Mouse (Mus musculus) induced T-regulatory cell, adult 2 months (primary cell): ENCODE measurements around the gene Ptpn1.
A peak's percentile ranks its signal among the peaks of the same experiment; 100 is the strongest.

Source experiments
- DNase-seq: peaks from one replicate; pipeline ENCODE4 v3.0.0-alpha.2; 2012; ENCODE audit warnings: low read depth

Gene Ptpn1

DNA sequence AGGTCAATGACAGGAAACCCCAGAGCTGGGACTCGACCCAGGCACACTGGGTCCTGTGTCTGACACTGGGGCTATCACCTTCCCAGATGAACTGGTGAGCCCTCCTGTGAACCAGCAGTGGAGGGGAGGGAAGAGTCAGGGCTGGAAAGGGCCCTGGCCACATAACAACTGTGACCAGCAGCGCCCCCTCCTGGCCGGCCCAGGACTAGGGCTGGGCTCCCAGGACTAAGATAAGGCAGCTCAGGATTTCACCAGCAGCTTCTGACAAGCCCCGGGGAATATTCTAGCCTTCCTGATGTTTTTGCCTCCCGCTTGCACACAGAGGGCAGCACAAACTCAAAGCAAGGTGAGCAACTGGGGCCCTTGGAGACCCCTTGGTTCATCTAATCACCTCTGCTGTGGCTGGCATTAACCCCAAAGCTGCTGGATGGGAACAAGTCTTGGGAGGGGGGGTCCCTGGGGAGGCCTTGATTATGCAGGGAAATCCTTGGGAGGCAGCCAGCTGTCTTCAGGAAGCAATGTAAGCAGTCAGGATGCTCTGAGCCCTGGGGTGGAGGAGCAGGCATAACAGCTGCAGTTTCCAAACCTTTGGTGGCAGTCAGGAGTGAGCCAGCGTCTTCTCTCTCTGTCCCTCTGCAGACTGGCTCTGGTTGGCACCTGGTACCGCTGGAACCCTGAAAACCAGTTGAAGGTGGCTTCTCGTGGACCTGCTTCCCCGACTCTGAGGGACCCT, 78.2 kb downstream of the Ptpn1 start, which contains the start of gene Ripor3:
Gene Ripor3 (minus strand): TSS at position 683 of the 733 bp plus-strand sequence.
- peak; percentile 79 for DNase-seq

DNA sequence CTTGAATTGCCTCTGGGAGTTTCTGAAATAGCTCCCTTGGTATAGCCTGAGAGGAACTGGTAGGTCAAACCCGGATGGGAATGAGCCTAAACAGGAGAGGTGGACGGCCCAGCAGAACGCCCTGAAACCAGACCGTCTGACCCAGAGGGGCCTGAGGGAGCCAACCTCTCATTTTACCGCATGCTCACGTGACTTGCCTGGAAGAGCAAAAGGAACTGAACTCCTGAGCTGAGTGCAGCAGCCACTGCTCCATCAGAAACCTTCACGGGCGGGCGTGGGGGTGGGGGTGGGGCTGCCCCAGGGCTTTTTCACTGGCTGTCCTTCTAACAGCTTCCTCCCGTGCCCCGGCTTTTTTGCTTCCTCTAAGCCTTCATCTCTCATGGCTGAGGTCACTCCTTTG, 79.0 kb downstream of the Ptpn1 start:
- DNase-seq, result no peak

DNA sequence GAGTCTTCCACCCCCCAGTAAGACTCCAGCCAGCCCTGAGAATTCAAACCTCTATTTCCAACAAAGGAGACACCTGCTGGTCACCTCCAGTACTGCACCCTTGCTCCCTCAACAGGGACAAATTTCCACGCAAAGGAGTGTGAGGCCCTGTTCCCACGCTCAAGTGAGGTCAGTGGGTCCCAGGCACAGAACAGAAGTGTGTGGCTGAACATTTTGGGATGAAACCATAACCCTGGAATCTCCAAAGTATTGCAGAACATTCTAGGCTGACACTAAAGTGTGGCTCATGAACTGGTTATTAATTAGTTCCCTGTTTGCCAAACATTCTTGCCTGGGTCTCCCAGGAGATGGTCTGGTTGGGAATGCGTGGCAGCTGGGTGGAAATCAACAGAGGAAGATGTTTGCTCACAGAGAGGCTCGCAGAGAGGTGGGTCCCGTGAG, 85.1 kb downstream of the Ptpn1 start:
- DNase-seq, result peak; percentile 83

DNA sequence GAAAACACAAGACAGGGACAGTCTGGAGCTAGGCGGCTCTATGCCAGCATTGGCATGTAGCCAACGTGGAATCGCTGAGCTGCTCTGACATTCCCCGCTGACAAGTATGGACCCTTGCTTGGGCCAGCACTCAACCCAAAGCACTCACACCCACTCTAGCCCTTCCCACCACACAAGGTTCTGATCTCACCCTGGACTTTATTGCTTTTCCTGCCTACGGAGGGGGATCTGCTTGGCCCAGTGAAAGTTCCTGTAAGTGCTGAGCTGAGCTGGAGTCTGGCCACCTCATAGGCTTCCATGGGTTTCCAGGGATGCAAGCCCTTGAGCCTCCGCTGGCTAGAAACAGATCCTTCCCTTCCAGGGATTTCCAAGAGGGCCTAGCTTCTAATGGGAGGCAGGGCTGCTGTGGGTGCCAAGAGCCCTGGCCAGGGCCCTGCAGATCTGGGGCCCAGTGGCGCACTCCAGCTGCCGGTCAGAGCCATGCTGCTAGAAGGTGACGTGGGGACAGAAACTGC, 87.4 kb downstream of the Ptpn1 start:
- no peak for DNase-seq

DNA sequence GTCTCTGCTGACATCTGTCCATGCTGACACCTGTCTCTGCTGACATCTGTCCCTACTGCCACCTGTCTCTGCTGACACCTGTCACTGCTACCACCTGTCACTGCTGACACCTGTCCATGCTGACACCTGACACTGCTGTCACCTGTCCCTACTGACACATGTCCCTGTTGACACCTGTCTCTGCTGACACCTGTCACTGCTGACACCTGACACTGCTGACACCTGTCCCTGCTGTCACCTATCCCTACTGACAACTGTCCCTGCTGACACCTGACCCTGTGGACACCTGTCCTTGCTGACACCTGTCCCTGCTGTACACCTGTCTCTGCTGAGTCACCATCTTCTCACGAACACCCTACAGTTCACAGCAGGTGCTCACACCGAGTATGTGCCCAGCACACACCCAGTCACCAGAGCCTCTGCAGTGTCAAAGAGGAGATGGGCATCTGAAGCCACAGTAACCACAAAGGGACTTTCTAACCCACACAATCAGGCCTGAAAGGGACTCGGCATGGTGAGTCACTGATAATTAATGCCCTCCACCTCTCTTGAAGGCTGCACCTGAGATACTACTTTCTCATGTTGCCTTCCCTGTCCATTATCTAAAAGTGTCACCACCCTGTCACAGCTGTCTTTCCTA, 92.0 kb downstream of the Ptpn1 start:
- no peak for DNase-seq

DNA sequence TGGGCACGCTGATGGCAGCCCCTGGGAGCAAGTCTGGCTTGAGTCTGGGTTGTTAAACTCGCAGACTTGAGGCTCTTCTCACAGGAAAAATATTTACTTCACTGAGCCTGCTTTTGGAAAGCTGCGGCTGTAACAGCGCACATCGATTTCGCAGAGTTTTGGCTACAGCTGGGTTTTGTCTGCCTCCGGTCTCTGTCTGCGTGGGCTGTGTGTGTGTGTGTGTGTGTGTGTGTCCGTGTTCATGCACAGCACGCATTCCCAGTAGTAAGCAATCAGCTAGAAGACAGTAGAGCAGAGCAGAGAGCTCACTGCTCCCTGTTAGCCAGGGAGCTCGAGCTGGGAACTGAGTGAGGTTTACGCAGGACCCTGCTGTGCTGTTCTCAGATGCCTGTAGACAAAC, 93.3 kb downstream of the Ptpn1 start:
- no peak for DNase-seq

DNA sequence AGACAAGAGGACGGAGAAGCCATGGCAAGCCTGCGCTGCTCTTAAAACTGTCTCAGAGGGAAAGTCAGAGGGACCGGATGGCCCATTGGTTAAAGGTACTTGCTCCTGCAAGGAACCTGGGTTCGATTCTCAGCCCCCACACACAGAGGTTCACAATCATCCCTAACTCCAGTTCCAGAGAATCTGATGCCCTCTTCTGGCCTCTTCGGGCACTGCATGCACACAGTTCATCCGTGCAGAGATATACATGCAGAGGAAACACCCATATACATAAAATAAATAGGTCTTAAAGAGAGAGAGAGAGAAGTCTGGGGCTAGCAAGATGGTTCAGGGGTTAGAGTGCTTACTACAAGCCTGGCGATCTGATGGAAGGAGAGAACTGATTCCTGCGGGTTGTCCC, 94.0 kb downstream of the Ptpn1 start:
- peak; percentile 30 for DNase-seq

DNA sequence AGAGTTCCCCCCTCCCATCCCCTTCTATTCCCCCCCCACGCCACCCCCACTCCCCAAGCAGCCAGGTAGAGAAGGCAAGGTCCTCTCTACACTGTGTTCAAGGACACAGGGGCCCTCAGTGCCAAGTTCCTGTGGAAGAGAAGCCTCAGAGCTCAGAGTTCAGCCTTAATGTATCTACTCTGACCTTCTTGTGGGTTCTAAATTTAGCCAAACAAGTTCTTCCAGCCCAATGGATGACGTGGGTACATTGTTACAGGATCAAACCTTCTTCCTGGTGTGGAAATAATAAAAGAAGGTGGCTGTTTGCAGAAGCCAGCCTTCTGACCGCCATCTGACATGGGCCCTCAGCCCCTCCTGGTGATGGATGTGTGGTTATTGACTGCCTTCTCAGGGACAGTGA, 94.6 kb downstream of the Ptpn1 start:
- DNase-seq, result no peak

DNA sequence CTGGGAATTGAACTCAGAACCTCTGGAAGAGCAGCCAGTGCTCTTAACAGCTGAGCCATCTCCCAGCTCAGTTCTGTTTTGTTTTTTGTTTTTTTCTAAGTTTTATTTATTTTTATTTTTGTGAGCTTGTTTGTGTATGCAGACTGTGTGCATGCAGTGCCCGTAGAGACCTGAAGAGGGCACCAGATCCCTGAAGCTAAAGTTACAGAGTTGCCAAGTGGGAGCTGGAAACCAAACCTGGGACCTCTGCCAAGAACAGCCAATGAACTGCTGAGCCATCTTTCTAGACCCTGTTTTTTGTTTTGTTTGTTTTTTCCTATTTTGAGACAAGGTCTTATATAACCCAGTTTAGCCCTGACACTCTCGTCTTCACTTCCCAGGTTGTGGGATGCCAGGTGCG, 96.5 kb downstream of the Ptpn1 start:
- DNase-seq, result no peak
